Mouse (Mus musculus): ENCODE results near the gene Dkk3.

Gene Dkk3

GRCm38 (mm10) chr7:112158942-112159341 lies at the start of gene Dkk3:
Gene Dkk3, minus strand, starts transcription at chr7:112159057.
- peak in 1 of 2 experiments; percentile 20 for DNase-seq

GRCm38 (mm10) chr7:112207717-112208116 lies 48.9 kb upstream of the Dkk3 start:
- no peak for DNase-seq

- no peak for DNase-seq
Observed at GRCm38 (mm10) chr7:112205513-112205912, 46.7 kb upstream of the Dkk3 start.

DNA sequence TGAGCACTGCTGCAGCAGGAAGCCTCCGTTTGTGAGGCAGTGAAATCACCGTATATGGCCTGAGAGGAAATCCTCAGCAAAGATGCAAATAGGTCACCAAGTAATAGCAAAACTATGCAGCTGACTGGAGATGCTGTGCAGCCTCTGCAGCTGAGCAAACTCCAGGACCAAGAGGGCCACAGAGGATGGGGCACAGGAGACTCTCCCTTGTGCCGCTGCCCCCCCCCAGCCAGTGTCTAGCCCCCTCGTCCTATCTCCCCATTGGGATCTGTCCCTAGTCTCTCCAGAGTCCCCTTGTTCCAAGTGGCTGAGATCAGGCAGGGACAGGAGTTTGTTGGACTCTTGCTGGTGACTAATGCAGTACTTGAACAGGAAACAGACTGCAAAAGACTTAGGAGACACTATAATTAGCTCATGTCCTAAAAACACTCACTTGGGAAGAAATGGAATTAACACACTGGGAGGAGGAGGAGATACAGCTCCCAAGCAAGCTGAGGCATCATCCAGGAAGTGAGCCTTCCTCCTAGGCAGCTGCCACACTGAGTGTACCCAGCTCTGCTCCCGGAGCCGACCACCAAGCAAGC lies 45.6 kb upstream of the Dkk3 start:
- no peak for DNase-seq

DNA sequence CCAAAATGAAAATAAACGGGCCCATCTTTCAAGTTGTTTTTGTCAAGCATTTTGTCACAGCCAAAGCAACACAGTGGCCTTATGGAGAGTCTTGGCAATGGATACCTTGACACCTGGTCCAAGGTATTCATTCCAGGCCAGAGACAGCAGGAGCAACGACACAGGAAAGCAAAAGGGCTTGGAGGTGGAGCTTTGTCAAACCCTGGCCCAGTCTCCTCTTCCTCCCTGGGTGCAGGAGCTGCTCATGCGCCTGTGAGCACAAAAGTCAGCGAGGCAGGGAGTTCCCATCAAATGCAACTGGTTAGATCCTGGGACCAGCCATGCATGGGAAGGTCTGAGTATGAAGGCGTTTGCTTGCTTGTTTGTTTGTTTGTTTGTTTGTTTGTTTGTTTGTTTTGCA lies 45.1 kb upstream of the Dkk3 start:
- peak; percentile 74 to 86 for DNase-seq

DNA sequence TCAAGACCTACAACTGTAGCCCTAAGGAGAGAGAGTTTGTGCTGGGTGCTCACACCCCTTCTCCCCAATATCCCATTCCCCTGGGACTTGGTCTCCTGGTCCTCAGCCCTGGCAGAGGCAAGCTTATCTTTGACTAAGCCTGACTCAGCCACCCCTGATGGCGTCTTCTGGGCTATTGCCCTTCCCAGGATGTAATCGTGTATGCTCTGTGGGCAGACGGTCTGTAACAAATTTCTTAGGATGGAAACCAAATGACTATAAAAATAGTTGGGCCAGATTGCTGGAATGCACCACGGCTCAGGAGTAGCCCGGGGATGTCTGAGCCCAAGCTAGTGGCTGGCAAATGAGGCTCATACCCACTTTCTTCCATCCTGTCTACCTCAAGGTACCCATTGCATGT lies 44.0 kb upstream of the Dkk3 start:
- peak in 1 of 2 experiments; percentile 47 for DNase-seq

GRCm38 (mm10) chr7:112202194-112202593 lies 43.3 kb upstream of the Dkk3 start:
- DNase-seq: no peak

DNA sequence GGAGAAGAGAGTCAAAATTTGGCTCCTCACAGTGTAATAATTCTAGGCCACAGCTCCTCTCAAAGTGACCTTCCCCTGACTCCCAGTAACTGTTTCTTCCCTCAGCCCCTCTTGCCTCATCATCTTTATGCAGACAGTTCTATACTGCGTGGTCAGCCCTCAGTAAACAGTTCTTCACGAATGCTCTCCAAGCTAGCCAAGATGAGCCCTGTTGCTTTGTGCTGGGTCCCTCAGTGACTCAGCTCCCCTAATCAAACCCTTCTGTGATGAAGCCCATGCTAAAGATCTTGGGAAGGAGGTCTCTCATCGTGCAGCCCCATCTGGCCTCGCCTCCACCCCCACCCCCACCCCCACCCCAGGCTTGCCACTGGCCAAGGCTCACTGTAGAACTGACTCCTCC lies 41.9 kb upstream of the Dkk3 start:
- DNase-seq: no peak

DNA sequence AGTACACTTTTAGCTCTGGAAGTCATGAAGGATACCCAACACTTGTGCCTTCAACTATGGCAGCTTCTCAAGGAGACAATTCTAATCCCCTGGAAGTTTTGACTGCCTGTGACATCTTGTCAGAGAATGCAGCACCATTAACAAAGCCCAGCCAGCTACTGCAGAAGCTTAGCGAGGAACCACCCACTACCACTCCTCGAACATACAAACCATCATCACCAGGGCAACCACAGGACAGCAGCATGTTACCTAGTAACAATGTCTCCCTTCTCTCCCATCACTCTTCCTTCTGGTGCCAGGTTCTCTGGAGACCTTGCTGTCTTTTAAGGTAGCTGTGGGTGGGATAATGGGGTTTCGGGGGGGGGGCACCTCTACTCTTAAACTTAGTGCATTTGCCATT lies 40.5 kb upstream of the Dkk3 start:
- DNase-seq: no peak

GRCm38 (mm10) chr7:112197461-112197860 lies 38.6 kb upstream of the Dkk3 start:
- no peak for DNase-seq

- no peak for DNase-seq
Observed at GRCm38 (mm10) chr7:112194286-112194685, 35.4 kb upstream of the Dkk3 start.

DNA sequence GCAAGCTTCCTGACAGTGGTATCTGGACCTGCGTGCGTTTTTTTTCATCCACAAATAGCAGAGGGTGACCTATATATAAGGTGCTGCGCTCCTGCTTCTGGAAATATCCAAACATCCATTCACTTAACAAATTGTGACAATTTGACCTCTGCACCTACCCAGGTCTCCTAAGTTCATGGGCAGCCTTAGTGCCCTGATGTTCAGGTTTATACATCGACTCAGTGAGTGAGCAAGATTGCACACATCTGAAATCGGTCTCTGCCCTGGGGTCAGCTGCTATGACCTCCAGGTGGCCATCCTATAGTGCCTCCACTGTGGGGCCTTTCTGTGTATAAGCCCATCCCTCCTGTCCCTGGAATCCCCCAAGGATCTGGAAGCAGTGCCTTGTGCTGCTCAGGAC lies 33.9 kb upstream of the Dkk3 start:
- no peak for DNase-seq

- DNase-seq: no peak
Observed at GRCm38 (mm10) chr7:112192237-112192636, 33.4 kb upstream of the Dkk3 start.

- DNase-seq: no peak
Observed at GRCm38 (mm10) chr7:112187536-112188459, 28.9 kb upstream of the Dkk3 start.

DNA sequence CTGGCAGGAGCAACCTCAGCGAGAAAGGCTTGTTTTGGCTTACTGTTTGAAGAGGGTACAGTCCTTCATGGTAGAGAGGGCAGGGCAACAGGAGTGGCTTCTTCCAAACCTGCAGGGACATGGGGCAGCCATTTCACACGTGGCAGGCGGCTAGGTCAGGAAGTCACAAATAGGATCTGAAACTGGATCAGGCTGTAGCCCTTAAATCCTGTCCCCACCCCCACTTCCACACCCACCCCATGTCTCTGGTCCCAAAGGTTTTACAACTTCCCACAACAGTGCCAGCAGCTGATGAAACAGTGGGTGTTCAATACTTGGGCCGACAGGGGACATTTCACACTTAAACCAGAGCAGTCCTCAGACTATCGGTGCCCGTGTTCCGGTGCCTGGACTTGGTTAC lies 28.0 kb upstream of the Dkk3 start:
- DNase-seq: no peak

DNA sequence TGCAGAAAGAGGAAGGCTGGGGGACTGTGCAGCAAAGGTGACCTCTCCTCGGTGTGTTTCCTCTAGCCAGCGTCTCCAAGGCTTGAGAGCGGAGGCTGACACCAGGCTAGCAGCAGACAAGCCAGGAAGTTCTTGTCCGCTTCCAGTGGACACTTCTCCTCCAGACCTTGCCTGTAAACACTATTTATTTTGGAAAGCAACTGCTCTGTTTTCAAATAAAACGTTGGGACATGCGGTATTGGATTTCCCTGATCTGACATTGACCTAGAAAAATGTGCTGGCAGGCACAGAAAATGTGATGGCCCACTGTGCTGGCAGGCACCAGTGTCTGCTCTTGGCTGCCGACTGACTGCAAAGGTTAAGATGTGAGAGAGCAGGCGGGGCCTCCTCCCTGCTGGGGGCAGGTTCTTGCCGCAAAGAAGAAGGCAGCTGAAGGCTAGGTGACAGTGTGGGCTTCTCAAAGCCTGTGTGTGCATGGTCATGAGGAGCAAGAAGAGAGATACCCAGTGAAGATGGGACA lies 26.4 kb upstream of the Dkk3 start:
- DNase-seq: peak; percentile 81 to 83

- peak; percentile 52 to 72 for DNase-seq
Observed at GRCm38 (mm10) chr7:112184519-112185225, 25.8 kb upstream of the Dkk3 start.

DNA sequence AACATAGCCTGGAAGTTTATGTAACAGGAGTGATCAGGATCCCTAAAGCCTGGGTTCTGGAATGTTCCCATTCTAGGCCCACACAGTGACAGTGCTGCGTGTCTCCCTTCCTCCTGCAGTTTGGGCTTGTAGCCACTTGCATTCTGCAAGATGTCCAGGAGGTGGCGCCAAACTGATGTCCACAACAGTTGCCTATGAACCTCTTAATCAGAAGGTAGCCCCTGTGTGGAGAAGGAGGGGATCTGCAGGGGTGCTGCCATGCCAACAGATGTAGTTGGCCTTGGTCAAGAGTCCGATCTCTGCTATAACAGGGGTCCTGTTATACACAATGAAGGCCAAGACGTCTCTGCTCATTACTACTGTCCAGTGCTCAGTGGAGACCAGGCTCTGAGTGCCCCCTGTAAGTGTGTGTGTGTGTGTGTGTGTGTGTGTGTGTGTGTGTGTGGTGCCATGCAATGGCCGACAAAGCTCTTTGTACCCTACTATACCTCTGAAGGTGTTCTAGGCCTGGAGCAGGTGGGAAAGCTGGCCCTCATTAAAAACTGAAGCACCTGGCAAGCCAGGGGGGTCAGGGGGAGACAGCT lies 24.5 kb upstream of the Dkk3 start:
- DNase-seq: peak; percentile 95 to 96

- DNase-seq: peak; percentile 89 to 94
Observed at GRCm38 (mm10) chr7:112180235-112180705, 21.4 kb upstream of the Dkk3 start.

- DNase-seq: no peak
Observed at GRCm38 (mm10) chr7:112176627-112177026, 17.8 kb upstream of the Dkk3 start.

DNA sequence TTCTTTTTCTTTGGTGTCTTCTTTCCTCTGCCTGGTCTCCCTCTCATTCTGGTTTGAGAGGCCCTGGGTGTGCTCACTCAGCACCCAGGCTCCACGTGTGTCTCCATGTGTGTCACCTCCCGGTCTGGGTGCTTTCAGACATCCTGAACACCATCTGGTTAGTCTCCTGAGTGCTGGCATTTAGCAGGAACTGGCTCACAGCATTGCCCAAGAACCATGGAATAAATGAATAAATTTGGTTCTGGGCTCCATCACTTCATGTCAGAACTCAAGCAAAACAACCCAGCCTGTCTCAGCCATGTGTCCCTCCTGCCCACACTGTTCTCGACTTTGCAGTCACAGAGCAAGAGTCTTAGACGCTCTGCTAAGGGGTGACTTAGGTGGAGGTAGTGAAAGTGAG lies 13.8 kb upstream of the Dkk3 start:
- DNase-seq: no peak

GRCm38 (mm10) chr7:112169955-112170692 lies 11.3 kb upstream of the Dkk3 start:
- no peak for DNase-seq

Data from cerebellum, postnatal 14 days (tissue).